Mouse (Mus musculus) lung, adult 2 months (tissue): ENCODE measurements at regions not wholly inside any gene's neighbourhood (a gene's known extent, or its start where the extent isn't known, plus 50 kb on each side); places are given as distances from the start of the nearest gene placed in this dataset.

Experiments used
- CTCF ChIP-seq: fragments of 200-500 bp; IDR thresholded peaks from 2 replicates; pipeline ENCODE4 v1.5.1; 2011; ENCODE audit warnings: mild to moderate bottlenecking, low read length, control low read depth; ENCODE audit not compliant: insufficient read depth
- POLR2A ChIP-seq: fragments of 200-500 bp; IDR thresholded peaks from 2 replicates; pipeline ENCODE4 v1.6.1; 2011; ENCODE audit warnings: low read depth, mild to moderate bottlenecking, control low read depth, low read length, borderline replicate concordance; ENCODE audit errors: extremely low read depth

DNA sequence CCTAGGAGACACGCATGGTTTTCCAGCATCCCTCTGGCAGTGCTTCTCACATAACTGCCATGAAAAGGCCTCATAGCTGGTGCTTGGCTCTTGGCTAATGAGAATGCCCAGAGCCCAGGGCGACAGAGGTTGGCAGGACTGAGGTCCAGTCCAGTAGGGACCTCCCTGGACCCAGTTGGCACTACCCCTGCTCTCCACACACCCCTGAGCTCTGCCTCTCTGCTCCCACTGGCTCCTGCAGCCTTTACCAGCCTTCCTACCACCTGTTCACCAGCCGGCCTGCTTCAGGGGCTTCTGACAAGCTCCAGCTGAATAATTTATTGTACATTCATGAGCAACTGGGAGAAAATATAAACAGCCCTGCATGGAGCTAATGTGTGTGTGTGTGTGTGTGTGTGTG, 82.0 kb upstream of the Ppp1r26 start:
- TF ChIP-seq CTCF (no peak), POLR2A (no peak)
